Mouse (Mus musculus) testis, adult 2 months (tissue): Measurements from ENCODE around the gene Arsb. TPM values are rescaled to one million over a fixed set of nuclear protein-coding genes. Genes with fewer than 3 reads are reported as not detected.

ENCODE experiments used
- H3K27ac ChIP-seq: fragments of 200-500 bp; 2 replicates; pipeline ENCODE4 v1.5.1; 2012; ENCODE audit warnings: low read depth, low read length; ENCODE audit not compliant: control insufficient read depth, insufficient read depth
- H3K27me3 ChIP-seq: fragments of 200-500 bp; 2 replicates; pipeline ENCODE4 v1.6.1; 2012; ENCODE audit warnings: mild to moderate bottlenecking, low read length, moderate library complexity; ENCODE audit not compliant: control insufficient read depth, insufficient read depth
- H3K36me3 ChIP-seq: fragments of 200-500 bp; 2 replicates; pipeline ENCODE4 v1.6.1; 2012; ENCODE audit warnings: mild to moderate bottlenecking, low read length; ENCODE audit not compliant: control insufficient read depth, insufficient read depth
- H3K4me1 ChIP-seq: fragments of 200-500 bp; 2 replicates; pipeline ENCODE4 v1.6.1; 2012; ENCODE audit warnings: low read length; ENCODE audit not compliant: control insufficient read depth, insufficient read depth
- H3K4me3 ChIP-seq: fragments of 200-500 bp; 2 replicates; pipeline ENCODE4 v1.5.1; 2012; ENCODE audit warnings: low read depth, mild to moderate bottlenecking, low read length, moderate library complexity, mixed read lengths; ENCODE audit not compliant: control insufficient read depth
- CTCF ChIP-seq: fragments of 200-500 bp; IDR thresholded peaks from 2 replicates; pipeline ENCODE4 v1.5.1; 2012; ENCODE audit warnings: low read depth, mild to moderate bottlenecking, inconsistent platforms, low read length, moderate library complexity; ENCODE audit not compliant: control insufficient read depth, insufficient read depth, insufficient replicate concordance
- POLR2A ChIP-seq: fragments of 200-500 bp; IDR thresholded peaks from 2 replicates; pipeline ENCODE4 v1.6.1; 2012; ENCODE audit warnings: low read depth, mild to moderate bottlenecking, inconsistent platforms, low read length, moderate library complexity; ENCODE audit not compliant: control insufficient read depth
- polyA plus RNA-seq: library from polyadenylated mRNA; depleted of rRNA; stranded (reverse); fragments of >200 nt; gene quantifications from 2 replicates; pipeline ENCODE4 v1.2.3, GENCODE M21; 2012

The Arsb gene
- polyA plus RNA-seq, 1 experiment = 6.9 TPM

DNA sequence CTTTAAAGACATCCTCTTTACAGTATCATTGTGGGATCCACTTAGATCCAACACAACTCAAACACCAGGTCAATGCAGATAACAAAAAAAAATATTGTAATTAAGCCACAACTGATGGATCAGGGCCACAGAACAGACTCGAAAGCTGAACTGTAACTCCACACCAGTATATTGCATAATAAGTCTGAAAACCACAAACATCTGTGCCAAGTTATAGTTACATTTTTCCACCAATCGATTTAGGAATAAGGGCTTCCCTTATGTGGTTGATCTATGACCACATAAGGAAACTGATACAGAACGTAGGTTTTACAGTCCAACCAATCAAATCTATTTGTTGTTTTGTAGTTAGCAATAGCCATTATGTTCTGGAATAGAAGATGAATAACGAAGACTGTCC lies 16.3 kb upstream of the Arsb start:
- Histone ChIP-seq H3K36me3 (no peaks in the 10 kb centered on the region), H3K4me1 (no peaks in the 10 kb centered on the region), H3K27me3 (no peaks in the 10 kb centered on the region), H3K4me3 (no peak overlapping the region), H3K27ac (no peak overlapping the region)
- TF ChIP-seq CTCF (no peak), POLR2A (no peak)

DNA sequence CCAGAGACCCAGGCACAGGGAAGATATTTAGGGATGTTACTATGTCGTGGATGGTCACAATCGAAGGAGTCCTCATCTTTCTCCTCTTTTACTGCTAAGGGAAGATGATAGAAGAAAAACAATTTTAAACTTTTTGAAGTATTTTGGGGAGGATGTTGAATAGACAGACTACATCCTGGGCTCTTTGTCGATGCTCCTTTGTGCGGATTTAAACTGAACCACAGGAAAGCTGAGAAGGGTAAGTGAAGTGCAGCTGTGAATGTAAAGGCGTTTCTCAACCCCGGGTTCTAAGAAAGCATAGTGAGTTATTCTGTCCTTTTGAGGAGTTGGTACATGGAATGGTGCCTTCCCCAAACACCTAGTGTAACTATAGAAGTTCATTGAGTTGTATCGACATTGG lies 14.8 kb upstream of the Arsb start:
- Histone ChIP-seq H3K27me3 (no peaks in the 10 kb centered on the region), H3K36me3 (no peaks in the 10 kb centered on the region), H3K4me1 (no peaks in the 10 kb centered on the region), H3K4me3 (no peak overlapping the region), H3K27ac (no peak overlapping the region)
- TF ChIP-seq POLR2A = no peak
- no peak for TF ChIP-seq CTCF

DNA sequence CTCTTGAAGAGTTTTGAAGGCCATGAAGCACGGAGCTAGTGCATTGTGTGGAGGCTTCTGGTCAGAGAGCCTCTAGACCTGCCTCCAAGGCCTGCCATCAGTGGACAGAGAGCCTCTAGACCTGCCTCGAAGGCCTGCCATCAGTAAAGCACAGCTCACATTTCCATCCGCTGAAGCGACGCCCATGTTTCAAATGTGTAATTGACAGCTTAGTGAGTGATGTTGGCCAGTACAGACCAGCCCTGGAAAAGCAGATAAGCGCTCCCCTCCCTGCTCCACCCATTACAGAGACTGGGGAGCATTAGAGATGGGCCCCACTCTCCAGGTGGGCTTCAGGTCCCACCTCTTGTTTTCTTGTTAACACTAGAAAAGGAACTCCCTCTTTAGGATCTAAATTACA lies 13.9 kb upstream of the Arsb start:
- TF ChIP-seq POLR2A (no peak), CTCF (no peak)
- no peaks in the 10 kb centered on the region for H3K4me1 ChIP-seq
- H3K27ac ChIP-seq = no peak overlapping the region
- H3K4me3 ChIP-seq = no peak overlapping the region
- no peaks in the 10 kb centered on the region for H3K36me3 ChIP-seq
- no peaks in the 10 kb centered on the region for H3K27me3 ChIP-seq

DNA sequence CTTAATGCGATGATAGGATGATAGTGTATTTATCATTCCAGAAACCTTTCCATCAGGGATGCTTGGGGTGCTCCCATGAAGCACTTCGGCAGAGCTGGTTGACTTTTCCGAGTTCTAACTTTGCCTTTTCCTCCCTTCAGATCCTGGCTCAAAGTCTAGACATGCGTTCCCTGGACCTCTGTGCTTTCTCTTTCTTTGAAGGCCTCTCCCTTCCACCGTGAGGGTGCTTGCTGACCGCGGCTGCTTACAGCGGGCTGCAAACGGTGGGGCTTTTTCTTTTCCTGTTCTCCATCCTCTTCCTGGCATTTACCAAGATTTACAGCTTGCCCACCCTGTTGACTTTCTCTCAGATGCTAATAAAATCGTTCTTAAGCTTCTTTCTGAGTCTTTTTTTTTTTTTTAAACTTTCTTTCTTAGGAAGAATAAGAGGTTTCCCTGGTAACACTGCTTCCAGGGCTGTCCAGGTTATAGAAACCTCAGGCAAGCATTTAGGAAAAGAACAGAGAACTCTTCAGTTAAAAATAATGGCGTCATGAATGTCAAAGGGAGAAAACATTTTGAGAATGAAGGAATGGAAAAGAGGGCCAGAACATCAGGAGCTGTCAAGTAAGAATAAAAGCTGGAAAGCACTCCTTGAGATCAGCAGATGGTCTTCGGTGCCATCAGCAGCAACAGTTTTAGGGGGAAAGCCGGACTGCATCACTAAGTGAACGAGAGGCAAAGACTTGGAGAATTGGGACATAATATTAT lies 13.1 kb upstream of the Arsb start:
- H3K36me3 ChIP-seq = no peaks in the 10 kb centered on the region
- no peaks in the 10 kb centered on the region for H3K4me1 ChIP-seq
- no peak for TF ChIP-seq CTCF
- no peak for TF ChIP-seq POLR2A
- H3K27ac ChIP-seq = no peak overlapping the region
- H3K4me3 ChIP-seq = no peak overlapping the region
- H3K27me3 ChIP-seq = no peaks in the 10 kb centered on the region

DNA sequence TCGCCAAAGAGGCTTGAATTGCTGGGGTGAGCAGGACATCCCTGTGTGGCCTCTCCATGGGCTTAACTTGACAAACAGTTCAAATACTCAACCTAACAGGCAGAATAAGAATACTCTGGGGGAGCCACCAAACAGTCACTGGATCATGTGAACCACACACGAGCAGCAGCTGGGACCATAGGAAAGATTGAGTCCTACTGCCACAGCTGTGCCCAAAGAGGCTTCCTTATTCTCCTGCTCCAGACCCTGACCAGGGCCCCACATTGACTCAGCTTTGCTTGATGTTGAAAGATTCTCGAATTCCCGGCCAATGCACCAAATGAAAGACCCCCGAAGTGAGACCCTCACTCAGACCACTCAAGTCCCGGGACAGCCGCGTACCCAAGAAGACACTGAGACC lies 9.6 kb upstream of the Arsb start:
- no peaks in the 10 kb centered on the region for H3K36me3 ChIP-seq
- H3K27ac ChIP-seq = no peak overlapping the region
- TF ChIP-seq CTCF = no peak
- TF ChIP-seq POLR2A = no peak

DNA sequence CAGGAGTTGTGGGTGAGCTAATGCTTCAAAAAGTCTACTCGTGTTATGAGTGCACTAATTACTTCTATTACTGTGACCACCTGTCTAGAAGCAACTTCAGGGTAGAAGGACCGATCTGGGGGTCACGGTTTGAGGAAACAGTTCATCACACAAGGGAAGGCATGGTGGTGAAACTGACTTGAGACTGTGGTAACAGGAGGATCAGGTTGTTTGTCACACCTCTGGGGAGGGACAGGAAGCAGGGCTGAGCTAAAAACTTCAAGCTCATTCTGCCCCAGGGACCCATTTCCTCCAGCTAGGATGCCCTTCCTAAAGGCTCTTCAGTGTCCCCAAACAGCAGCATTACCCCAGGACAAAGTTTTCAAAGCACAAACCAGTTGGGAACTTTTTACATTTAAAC lies 8.6 kb upstream of the Arsb start:
- peak overlapping the region; percentile 30 for H3K4me3 ChIP-seq
- H3K36me3 ChIP-seq = no peaks in the 10 kb centered on the region
- no peak for TF ChIP-seq POLR2A
- TF ChIP-seq CTCF = no peak
- no peak overlapping the region for H3K27ac ChIP-seq
- H3K4me1 ChIP-seq = no peaks in the 10 kb centered on the region
- no peaks in the 10 kb centered on the region for H3K27me3 ChIP-seq

More for the DNA sequence above, 9.6 kb upstream of the Arsb start:
- no peak overlapping the region for H3K4me3 ChIP-seq
- no peaks in the 10 kb centered on the region for H3K4me1 ChIP-seq
- H3K27me3 ChIP-seq = no peaks in the 10 kb centered on the region

DNA sequence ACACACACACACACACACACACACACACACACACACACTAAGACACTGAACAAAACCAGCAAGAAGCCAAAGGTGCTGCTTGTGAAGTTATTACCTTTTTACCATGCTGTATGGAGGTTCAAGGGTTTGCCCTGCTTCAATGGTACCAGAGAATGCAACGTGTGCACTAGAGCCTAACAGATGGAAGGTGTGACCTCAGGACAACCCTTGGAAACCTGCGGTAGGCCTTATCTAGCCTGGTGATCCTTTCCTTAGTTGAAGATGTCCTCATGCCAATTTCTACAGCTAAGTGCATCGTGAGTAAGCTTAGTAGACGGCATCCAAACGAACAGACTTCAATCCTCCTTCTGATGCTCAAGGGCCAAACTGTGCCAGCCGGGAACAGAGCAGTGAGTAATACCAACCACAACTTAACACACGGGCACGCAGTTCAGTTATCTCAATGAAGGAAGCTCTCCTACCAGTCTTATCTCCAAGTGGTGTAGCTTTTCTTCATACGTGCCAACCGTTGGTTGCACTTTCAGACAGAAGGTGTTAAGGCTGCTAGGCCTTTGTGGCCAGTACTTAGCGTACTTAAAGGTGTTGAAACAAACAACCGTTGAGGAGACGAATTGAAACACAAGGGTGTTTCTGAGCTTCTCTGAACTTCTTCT lies 7.0 kb upstream of the Arsb start:
- Histone ChIP-seq H3K4me1 (no peaks in the 10 kb centered on the region), H3K27ac (no peak overlapping the region), H3K4me3 (no peak overlapping the region), H3K27me3 (no peaks in the 10 kb centered on the region), H3K36me3 (no peaks in the 10 kb centered on the region)
- TF ChIP-seq POLR2A = no peak
